Mouse (Mus musculus) midbrain, embryonic 10.5 days (tissue): ENCODE results near the gene Pdlim4. TPM values are rescaled to one million over a fixed set of nuclear protein-coding genes. Genes with fewer than 3 reads are reported as not detected.

ENCODE experiments used
- DNase-seq: peaks from one replicate; pipeline ENCODE4 v3.0.0-alpha.2; 2017; ENCODE audit warnings: low spot score
- H3K27ac ChIP-seq: fragments of 300-500 bp; sonication (generic); replicated peaks from 2 replicates; pipeline ENCODE4 v1.5.1; 2016; ENCODE audit warnings: mild to moderate bottlenecking
- H3K27me3 ChIP-seq: fragments of 300-500 bp; sonication (generic); 2 replicates; pipeline ENCODE4 v1.6.1; 2016; ENCODE audit warnings: low read depth, mild to moderate bottlenecking; ENCODE audit not compliant: poor library complexity, severe bottlenecking
- H3K36me3 ChIP-seq: fragments of 300-500 bp; sonication (generic); 2 replicates; pipeline ENCODE4 v1.6.1; 2016; ENCODE audit warnings: mild to moderate bottlenecking, moderate library complexity
- H3K4me1 ChIP-seq: fragments of 300-500 bp; sonication (generic); 2 replicates; pipeline ENCODE4 v1.6.1; 2016
- H3K4me3 ChIP-seq: fragments of 300-500 bp; sonication (generic); 2 replicates; pipeline ENCODE4 v1.5.1; 2016; ENCODE audit warnings: mild to moderate bottlenecking, moderate library complexity
- H3K9me3 ChIP-seq: fragments of 300-500 bp; sonication (generic); replicated peaks from 2 replicates; pipeline ENCODE4 v1.6.1; 2016; ENCODE audit warnings: mild to moderate bottlenecking
- WGBS: fragments of 180-500 bp; shearing (Covaris S2); methylation state at CpG from one replicate; pipeline ENCODE4 v1.1.7; 2016; 5-methylcytosine and 5-hydroxymethylcytosine counted together
- polyA plus RNA-seq: library from polyadenylated mRNA; unstranded; fragments of >200 nt; fragmentation: Nextera tagmentation; extraction: Ambion mirVana; gene quantifications from 2 replicates; pipeline ENCODE4 v1.2.1, GENCODE M21; 2016

Gene Pdlim4
- polyA plus RNA-seq, 1 experiment from 2014 or later: 57.4 TPM

GRCm38 (mm10) chr11:54106676-54107075 lies 37.9 kb upstream of the Pdlim4 start:
- Histone ChIP-seq H3K36me3 (no peaks in the 10 kb centered on the region), H3K9me3 (no peaks in the 10 kb centered on the region), H3K27ac (no peak overlapping the region), H3K4me3 (no peak overlapping the region), H3K4me1 (peaks cover 8% of the 10 kb centered on the region; the same call in 1 of the 2 replicates), H3K27me3 (peaks cover 14% of the 10 kb centered on the region)
- DNase-seq: no peak
- 85% methylated on average over 3 of the region's 3 CpGs for WGBS

- H3K9me3 ChIP-seq: no peaks in the 10 kb centered on the region
- WGBS: 95% methylated on average over 6 of the region's 6 CpGs
- DNase-seq: no peak
- H3K36me3 ChIP-seq: no peaks in the 10 kb centered on the region
- H3K4me3 ChIP-seq: no peak overlapping the region
- peaks cover 30% of the 10 kb centered on the region for H3K27me3 ChIP-seq
- peaks cover 25% of the 10 kb centered on the region for H3K4me1 ChIP-seq
- no peak overlapping the region for H3K27ac ChIP-seq
These were observed 36.2 kb upstream of the Pdlim4 start for GRCm38 (mm10) chr11:54105011-54105410.

DNA sequence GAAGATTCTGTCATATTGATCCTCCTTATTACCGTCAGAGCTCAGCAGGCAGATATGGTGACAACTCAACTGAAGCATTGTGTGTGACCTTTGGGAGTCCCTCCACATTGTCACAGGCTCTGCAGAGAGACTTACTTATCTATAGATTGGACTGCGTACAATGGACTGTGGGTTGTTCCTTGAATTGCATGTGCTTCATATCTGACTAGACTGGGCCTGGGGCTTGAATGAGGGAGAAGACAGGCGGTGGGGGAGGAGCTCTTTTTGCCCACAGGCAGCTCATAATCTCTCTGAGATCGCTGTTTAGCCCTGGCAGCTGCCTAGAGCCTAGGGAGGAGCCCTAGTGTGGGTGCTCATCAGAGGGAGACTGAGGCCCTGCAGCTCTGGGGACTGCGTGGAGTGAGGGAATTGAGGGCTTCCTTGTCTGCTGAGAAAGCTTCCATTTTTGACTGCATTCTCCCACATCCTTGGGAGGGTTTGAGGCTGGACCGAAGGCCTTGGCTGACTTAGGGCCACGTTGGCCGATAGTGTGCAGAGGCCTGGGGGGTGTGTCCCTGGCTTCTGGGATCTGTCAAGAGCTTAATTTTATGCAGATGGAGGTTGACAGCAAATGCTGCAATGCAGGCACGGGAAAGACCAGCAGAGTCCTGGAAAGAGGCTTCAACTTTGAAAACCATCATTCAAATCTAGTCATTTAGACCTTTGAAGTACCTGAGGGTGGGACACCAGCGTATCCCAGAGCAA lies 34.1 kb upstream of the Pdlim4 start:
- Histone ChIP-seq H3K9me3 (no peaks in the 10 kb centered on the region), H3K36me3 (no peaks in the 10 kb centered on the region), H3K27ac (no peak overlapping the region), H3K4me1 (peaks cover 25% of the 10 kb centered on the region), H3K4me3 (no peak overlapping the region), H3K27me3 (peaks cover 42% of the 10 kb centered on the region)
- 80% methylated on average over 10 of the region's 10 CpGs for WGBS
- no peak for DNase-seq

DNA sequence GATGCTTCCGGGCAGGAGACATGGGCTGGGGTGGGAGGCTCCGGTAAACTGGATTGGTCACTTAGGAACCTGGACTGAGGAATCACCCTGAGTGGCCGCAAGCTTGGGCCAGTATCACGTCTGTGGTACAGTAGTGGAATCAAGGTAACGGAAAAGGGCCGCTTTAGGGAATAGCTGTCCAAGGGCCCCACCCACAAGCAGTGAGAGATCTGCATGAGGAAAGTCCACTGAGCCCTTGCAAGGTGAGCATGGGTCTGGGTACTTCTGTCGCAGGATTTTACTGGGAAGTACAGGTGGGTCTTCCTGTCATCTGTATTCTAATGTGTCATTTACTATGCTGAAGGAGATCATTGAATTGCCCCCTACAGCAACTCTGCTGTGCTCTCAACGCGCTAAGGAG lies 32.9 kb upstream of the Pdlim4 start:
- DNase-seq: no peak
- WGBS: 74% methylated on average over 9 of the region's 9 CpGs
- Histone ChIP-seq H3K27ac (no peak overlapping the region), H3K4me1 (peaks cover 25% of the 10 kb centered on the region), H3K36me3 (no peaks in the 10 kb centered on the region), H3K9me3 (no peaks in the 10 kb centered on the region), H3K27me3 (peaks cover 42% of the 10 kb centered on the region), H3K4me3 (peak overlapping the region; percentile 75)

GRCm38 (mm10) chr11:54100692-54101591 lies 32.1 kb upstream of the Pdlim4 start:
- Histone ChIP-seq H3K9me3 (no peaks in the 10 kb centered on the region), H3K4me3 (peak overlapping the region; percentile 75), H3K27ac (peak overlapping the region; percentile 83), H3K27me3 (peaks cover 42% of the 10 kb centered on the region), H3K4me1 (peaks cover 25% of the 10 kb centered on the region), H3K36me3 (no peaks in the 10 kb centered on the region)
- peak; percentile 72 for DNase-seq
- under 1% methylated on average over 83 of the region's 83 CpGs for WGBS

GRCm38 (mm10) chr11:54100045-54100691 lies 31.4 kb upstream of the Pdlim4 start, which contains the start of gene P4ha2:
P4ha2 (plus strand) TSS chr11:54100095.
- no peak for DNase-seq
- Histone ChIP-seq H3K36me3 (no peaks in the 10 kb centered on the region), H3K27ac (peak within 1 kb of the TSS; percentile 83), H3K27me3 (peaks cover 42% of the 10 kb centered on the region), H3K4me3 (peak within 1 kb of the TSS; percentile 75), H3K4me1 (peaks cover 25% of the 10 kb centered on the region), H3K9me3 (no peaks in the 10 kb centered on the region)
- 54% methylated on average over 10 of the region's 10 CpGs for WGBS

DNA sequence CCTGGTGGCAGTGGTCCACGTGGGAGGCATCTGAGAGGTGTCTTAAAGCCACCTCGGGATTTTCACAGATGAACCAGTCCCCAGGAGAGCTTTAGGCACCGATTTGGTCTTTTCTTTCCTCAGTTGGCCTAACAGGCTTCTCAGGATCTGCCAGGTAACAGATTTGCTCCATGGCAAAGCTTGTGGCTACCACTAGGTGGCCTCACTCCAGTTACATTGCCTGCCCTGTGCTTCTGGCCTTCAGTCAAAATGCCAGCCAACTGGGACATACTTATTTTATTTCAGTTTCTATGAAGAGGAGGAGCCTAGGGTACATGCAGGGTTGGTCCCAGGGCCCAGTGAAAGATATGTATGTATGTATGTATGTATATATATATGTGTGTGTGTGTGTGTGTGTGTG lies 24.2 kb upstream of the Pdlim4 start:
- Histone ChIP-seq H3K27ac (no peak overlapping the region), H3K9me3 (no peaks in the 10 kb centered on the region), H3K27me3 (no peaks in the 10 kb centered on the region), H3K36me3 (no peaks in the 10 kb centered on the region), H3K4me3 (no peak overlapping the region), H3K4me1 (0 out of 2 replicates have a peak, but pooled peaks cover 7% of the 10 kb centered on the region)
- 14% methylated on average over 3 of the region's 3 CpGs for WGBS
- DNase-seq: peak; percentile 49

DNA sequence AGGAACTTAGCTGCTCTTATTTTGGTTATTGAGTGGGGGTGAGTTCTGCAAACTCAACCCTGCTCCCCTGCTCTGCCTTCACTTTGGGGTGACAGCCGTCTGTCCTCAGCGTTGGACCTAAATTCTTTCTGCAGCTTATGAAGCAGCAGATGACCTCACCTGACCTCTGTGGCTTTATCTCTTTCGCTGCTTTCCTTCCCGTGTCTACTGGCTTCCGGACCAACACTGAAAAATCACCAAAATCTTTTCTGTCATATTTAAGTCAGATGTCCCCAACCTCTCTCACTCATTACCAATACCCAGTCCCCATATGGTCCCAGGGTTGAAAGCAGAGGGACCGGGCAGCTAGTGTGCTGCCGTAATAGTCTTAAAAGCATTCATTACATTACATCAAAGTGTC lies 23.4 kb upstream of the Pdlim4 start:
- WGBS: 65% methylated on average over 7 of the region's 7 CpGs
- no peak overlapping the region for H3K27ac ChIP-seq
- H3K36me3 ChIP-seq: no peaks in the 10 kb centered on the region
- H3K4me3 ChIP-seq: no peak overlapping the region
- H3K27me3 ChIP-seq: no peaks in the 10 kb centered on the region
- H3K9me3 ChIP-seq: no peaks in the 10 kb centered on the region
- H3K4me1 ChIP-seq: 0 out of 2 replicates have a peak, but pooled peaks cover 7% of the 10 kb centered on the region
- no peak for DNase-seq

- no peaks in the 10 kb centered on the region for H3K27me3 ChIP-seq
- WGBS: 55% methylated on average over 8 of the region's 8 CpGs
These were observed 22.9 kb upstream of the Pdlim4 start for GRCm38 (mm10) chr11:54091726-54092125.

DNA sequence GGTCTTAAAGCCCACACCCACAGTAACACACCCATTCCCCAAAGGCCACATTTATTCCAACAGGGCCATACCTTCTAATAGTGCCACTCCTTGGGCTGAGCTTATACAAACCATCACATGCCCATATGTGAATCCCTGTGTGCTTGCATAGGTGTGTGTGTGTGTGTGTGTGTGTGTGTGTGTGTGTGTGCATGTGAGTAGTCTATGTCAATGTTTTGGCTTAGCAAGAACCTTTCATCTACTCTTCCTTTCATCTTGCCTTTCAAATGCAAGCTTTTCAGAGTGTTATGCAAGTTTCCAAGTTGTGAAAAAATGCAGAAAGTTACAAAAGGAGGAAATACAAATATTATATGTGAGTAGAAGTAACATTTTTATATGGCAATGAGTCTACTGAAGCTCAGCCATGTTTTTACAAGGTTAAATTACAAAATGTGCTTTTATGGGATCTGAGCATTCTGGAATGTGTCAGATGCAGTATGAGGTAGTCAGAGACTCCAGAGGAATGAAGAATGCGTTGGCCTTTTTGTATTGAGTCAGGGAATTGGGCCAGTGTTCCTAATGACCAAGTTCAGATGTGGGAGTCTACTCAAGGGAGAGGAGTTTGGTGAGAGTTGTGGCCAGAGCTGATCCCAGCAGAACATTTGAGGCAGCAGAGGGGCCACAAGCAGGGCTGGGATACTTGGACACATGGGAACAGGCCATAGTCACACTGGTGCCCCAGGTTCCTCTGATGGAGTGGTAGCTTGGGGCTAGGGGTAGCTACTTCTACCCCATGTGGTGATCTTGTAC lies 21.5 kb upstream of the Pdlim4 start:
- no peaks in the 10 kb centered on the region for H3K9me3 ChIP-seq
- 0 out of 2 replicates have a peak, but pooled peaks cover 7% of the 10 kb centered on the region for H3K4me1 ChIP-seq
- no peak overlapping the region for H3K27ac ChIP-seq
- no peak for DNase-seq
- no peaks in the 10 kb centered on the region for H3K36me3 ChIP-seq
- H3K4me3 ChIP-seq: no peak overlapping the region
- H3K27me3 ChIP-seq: no peaks in the 10 kb centered on the region
- WGBS: 86% methylated on average over 1 of the region's 1 CpGs

More at GRCm38 (mm10) chr11:54091726-54092125, 22.9 kb upstream of the Pdlim4 start:
- no peak for DNase-seq
- Histone ChIP-seq H3K36me3 (no peaks in the 10 kb centered on the region), H3K4me1 (0 out of 2 replicates have a peak, but pooled peaks cover 7% of the 10 kb centered on the region), H3K9me3 (no peaks in the 10 kb centered on the region), H3K4me3 (no peak overlapping the region), H3K27ac (no peak overlapping the region)

GRCm38 (mm10) chr11:54088947-54089317 lies 20.1 kb upstream of the Pdlim4 start:
- DNase-seq: peak; percentile 75
- 51% methylated on average over 5 of the region's 5 CpGs for WGBS
- no peak overlapping the region for H3K27ac ChIP-seq
- H3K36me3 ChIP-seq: no peaks in the 10 kb centered on the region
- H3K27me3 ChIP-seq: no peaks in the 10 kb centered on the region
- no peaks in the 10 kb centered on the region for H3K9me3 ChIP-seq
- H3K4me1 ChIP-seq: 0 out of 2 replicates have a peak, but pooled peaks cover 7% of the 10 kb centered on the region
- H3K4me3 ChIP-seq: no peak overlapping the region
